Mouse (Mus musculus) urinary bladder, postnatal 36 days (tissue): ENCODE measurements at regions not wholly inside any gene's neighbourhood (a gene's known extent, or its start where the extent isn't known, plus 50 kb on each side); places are given as distances from the start of the nearest gene placed in this dataset.

ENCODE experiments used
- DNase-seq, 2 experiments: peaks; one replicate each; pipeline ENCODE4 v3.0.0; 2022; ENCODE audit warnings: low spot score in 2 of 2, mixed read lengths in 1 of 2

GRCm38 (mm10) chr9:32049546-32049945, 66.4 kb upstream of the Arhgap32 start:
- no peak for DNase-seq

GRCm38 (mm10) chr9:32053886-32054615, 61.9 kb upstream of the Arhgap32 start:
- no peak for DNase-seq

- no peak for DNase-seq
Observed at GRCm38 (mm10) chr9:32057427-32058115, 58.4 kb upstream of the Arhgap32 start.

GRCm38 (mm10) chr9:32062740-32063139, 53.2 kb upstream of the Arhgap32 start:
- no peak for DNase-seq

- DNase-seq = no peak
Observed at GRCm38 (mm10) chr9:32063541-32063940, 52.4 kb upstream of the Arhgap32 start.

GRCm38 (mm10) chr9:32064007-32064550, 51.9 kb upstream of the Arhgap32 start:
- DNase-seq = no peak
